Mouse (Mus musculus) lung, postnatal 25 days (tissue): ENCODE data around the gene Tmem108.

Experiments used
- DNase-seq: peaks from one replicate; pipeline ENCODE4 v3.0.0; 2022; ENCODE audit warnings: low spot score

Tmem108 gene

GRCm38 (mm10) chr9:103628861-103629469, 132.7 kb downstream of the Tmem108 start:
- no peak for DNase-seq

GRCm38 (mm10) chr9:103627404-103627900, 134.2 kb downstream of the Tmem108 start:
- no peak for DNase-seq

- no peak for DNase-seq
Measured at GRCm38 (mm10) chr9:103626156-103626555, 135.5 kb downstream of the Tmem108 start.

- peak; percentile 70 for DNase-seq
Measured at GRCm38 (mm10) chr9:103624649-103625048, 137.0 kb downstream of the Tmem108 start.

- no peak for DNase-seq
Measured at GRCm38 (mm10) chr9:103623560-103624316, 137.9 kb downstream of the Tmem108 start.

- DNase-seq = no peak
Measured at GRCm38 (mm10) chr9:103622988-103623387, 138.6 kb downstream of the Tmem108 start.

- DNase-seq = no peak
Measured at GRCm38 (mm10) chr9:103621870-103622269, 139.8 kb downstream of the Tmem108 start.

- no peak for DNase-seq
Measured at GRCm38 (mm10) chr9:103620517-103621212, 141.0 kb downstream of the Tmem108 start.

- DNase-seq = no peak
Measured at GRCm38 (mm10) chr9:103614260-103614659, 147.4 kb downstream of the Tmem108 start.

GRCm38 (mm10) chr9:103608161-103609058, 153.2 kb downstream of the Tmem108 start:
- no peak for DNase-seq

- no peak for DNase-seq
Measured at GRCm38 (mm10) chr9:103606056-103606455, 155.6 kb downstream of the Tmem108 start.

GRCm38 (mm10) chr9:103603792-103604191, 157.8 kb downstream of the Tmem108 start:
- no peak for DNase-seq

GRCm38 (mm10) chr9:103601878-103602277, 159.8 kb downstream of the Tmem108 start:
- no peak for DNase-seq

GRCm38 (mm10) chr9:103600834-103601233, 160.8 kb downstream of the Tmem108 start:
- DNase-seq = no peak

- no peak for DNase-seq
Measured at GRCm38 (mm10) chr9:103599908-103600307, 161.7 kb downstream of the Tmem108 start.

GRCm38 (mm10) chr9:103597861-103598260, 163.8 kb downstream of the Tmem108 start:
- DNase-seq = peak; percentile 25

- DNase-seq = no peak
Measured at GRCm38 (mm10) chr9:103595190-103595837, 166.3 kb downstream of the Tmem108 start.

GRCm38 (mm10) chr9:103594423-103595189, 167.0 kb downstream of the Tmem108 start:
- DNase-seq = no peak

GRCm38 (mm10) chr9:103593079-103593478, 168.6 kb downstream of the Tmem108 start:
- no peak for DNase-seq

- no peak for DNase-seq
Measured at GRCm38 (mm10) chr9:103591962-103592361, 169.7 kb downstream of the Tmem108 start.
